Mouse (Mus musculus) CD4-positive, CD25-positive, alpha-beta regulatory T cell, adult 2 months (primary cell): Measurements from ENCODE around the gene Nhs.

Experiments
- DNase-seq: peaks from one replicate; pipeline ENCODE4 v3.0.0-alpha.2; 2012; ENCODE audit warnings: low read depth, low spot score

Nhs gene

GRCm38 (mm10) chrX:162020039-162020566 lies 139.4 kb downstream of the Nhs start:
- no peak for DNase-seq

DNA sequence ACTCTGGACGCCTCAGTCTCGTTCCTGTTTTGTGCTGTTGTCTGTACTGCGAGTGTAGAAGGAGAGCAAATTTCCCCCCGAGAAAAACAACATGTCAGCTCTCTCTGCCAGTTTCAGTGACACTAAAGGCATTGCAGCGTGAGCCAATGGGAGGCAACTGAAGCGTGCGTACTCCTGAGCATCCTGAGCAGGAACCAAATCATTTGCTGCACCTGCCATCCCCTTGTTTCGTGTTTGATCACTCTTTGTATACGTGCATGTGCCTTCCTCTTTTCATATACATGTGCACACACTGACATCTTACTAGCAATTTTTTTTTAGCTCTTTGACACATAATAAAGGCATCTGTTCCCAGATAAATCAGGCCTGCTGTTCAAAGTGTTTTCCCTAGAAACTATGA lies 142.1 kb downstream of the Nhs start:
- no peak for DNase-seq

GRCm38 (mm10) chrX:162012570-162012969 lies 147.0 kb downstream of the Nhs start:
- DNase-seq, result no peak

DNA sequence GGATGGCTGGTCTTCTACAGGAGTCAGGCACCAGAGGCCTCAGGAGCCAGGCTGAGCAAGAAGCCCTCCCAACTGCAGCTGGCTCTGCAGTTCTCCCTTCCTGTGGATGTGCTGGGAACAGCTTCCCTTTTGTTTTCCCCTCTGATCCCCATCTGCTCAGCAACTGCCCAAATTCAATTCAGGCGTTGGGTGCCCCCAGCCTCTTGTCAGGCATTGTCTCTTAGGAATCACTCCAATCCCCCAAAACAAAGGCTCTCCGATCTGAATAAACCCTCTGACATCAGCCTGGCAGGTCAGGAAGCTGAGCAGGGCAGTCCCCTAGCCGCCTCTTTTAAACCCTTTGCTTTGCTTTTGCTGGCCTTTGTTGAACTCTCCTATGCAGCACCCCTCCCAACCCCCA lies 149.7 kb downstream of the Nhs start:
- no peak for DNase-seq

- DNase-seq, result no peak
Measured at GRCm38 (mm10) chrX:162003818-162004217, 155.7 kb downstream of the Nhs start.

DNA sequence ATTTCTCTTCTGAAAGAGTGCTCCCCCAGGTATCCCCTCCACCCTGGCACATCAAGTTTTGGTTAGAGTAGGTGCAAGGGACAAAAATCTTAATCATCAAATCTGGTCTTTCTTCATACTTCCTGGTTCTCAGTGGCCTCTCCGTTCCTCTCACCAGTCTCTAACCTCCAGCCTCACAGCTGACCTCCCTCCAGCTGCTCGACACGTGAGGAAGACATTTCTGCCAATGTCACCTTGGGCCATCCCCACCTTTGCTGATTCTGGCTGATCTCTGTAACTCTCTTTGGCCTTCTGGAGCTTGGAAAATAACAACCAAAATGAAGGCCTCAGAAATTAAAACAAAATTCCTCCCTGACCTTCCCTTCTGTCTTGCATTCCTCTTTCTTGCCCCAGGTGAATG lies 160.7 kb downstream of the Nhs start:
- DNase-seq, result no peak

- no peak for DNase-seq
Measured at GRCm38 (mm10) chrX:161997170-161997795, 162.2 kb downstream of the Nhs start.

GRCm38 (mm10) chrX:161990171-161990570 lies 169.4 kb downstream of the Nhs start:
- DNase-seq, result no peak

- DNase-seq, result no peak
Measured at GRCm38 (mm10) chrX:161984961-161985360, 174.6 kb downstream of the Nhs start.

GRCm38 (mm10) chrX:161981399-161981798 lies 178.1 kb downstream of the Nhs start:
- no peak for DNase-seq

- no peak for DNase-seq
Measured at GRCm38 (mm10) chrX:161979946-161980345, 179.6 kb downstream of the Nhs start.

- DNase-seq, result no peak
Measured at GRCm38 (mm10) chrX:161977236-161977841, 182.2 kb downstream of the Nhs start.

- DNase-seq, result no peak
Measured at GRCm38 (mm10) chrX:161976376-161976775, 183.2 kb downstream of the Nhs start.

DNA sequence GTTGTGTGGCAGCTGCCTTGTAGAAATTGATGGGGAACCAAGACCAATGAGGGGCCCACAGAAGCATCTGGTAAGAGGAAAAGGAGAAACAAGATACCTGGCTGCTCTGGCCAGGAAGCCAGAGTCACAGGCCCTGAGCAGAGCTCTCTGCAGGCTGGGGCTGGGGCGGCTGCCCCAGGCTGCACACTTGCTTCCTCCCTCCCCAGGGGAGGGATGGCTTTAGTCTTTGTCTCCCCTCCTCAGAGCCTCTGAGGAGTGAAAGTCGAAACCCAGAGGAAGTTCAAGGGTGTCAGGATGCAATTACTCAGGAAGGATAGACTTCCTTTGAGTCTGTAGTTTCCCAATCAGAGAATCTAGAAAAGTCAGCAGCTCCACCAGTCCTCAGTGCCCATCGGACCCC lies 186.0 kb downstream of the Nhs start:
- no peak for DNase-seq

DNA sequence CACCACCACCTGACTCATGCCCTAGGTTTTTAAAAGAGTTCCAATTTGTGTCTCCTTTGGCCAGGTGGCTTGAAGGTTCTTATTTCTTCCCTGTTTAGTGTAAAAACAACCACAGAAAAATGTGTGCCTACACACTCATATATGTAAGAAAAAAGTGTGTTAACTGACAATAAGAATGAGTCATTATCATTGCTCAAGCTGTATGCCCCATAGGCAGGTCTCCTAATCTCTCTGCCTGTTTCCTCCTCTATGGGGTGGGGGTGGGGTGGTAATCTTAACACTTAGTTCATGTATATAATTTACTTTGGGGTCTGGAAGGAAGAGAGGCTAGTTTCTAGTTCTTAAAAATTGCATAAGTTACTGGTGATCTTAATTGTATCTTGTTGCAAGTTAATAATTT lies 186.8 kb downstream of the Nhs start:
- no peak for DNase-seq

DNA sequence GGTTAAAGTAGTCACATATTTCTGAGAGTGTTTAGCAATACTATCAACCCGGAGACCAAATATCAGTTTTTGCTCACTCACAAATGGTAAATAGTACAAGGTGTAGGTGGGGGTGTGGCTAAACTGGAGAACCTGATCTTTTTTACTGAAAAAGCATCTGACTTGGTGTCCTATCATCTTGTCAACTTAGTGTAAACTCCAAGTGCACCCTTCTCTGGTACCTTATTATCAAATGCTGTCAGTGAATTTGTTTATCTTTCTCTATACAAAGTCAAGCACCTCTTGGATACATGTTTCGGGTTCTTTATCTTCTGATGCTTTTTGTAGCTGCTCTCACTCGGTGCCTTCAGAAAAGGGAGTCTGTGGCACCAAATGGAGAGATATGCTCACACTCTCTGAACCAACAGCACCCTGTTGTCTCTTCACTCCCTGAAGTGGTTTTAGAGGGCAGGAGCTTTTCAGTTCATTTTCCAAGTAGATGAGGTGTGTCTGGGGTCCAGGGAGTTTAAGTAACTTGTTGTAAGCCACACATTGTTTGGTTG lies 187.5 kb downstream of the Nhs start:
- no peak for DNase-seq

DNA sequence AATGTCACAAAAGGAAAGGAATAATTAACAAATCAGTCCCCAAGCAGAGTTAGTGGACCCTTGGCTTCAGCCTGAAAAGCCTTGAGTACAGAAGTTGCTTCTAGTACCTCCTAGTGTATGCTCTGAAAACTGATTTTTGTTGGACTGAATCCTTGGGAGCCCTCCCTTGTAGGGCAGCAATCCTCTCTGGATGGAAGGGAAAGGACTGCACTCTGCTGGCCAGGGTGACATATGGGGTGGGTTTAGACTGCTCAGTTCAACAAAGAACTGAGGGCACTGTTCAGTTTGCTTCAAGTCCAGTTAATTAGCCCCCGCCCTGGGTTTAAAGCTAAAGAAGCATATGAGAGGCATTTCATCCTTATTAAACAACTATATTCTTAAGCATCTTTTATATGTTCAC lies 188.4 kb downstream of the Nhs start:
- no peak for DNase-seq

DNA sequence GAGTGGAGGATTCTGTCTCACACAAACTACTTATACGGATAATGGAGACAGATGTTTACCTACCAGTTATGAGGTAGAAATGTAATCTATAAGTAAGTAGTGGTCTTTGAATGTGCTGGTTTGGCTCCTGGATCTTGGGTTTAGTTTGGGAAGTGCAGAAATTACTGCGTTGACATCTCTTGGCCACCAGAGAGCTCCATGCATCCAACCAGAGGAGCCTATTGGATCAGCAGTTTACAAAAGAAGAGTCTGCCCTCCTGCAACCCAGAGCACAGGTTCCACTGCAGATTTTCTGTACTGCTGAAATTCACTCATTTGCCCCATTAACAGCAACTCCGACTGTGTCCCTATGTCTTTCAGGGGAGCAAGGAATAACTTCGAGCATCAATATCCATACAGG lies 191.8 kb downstream of the Nhs start:
- no peak for DNase-seq

- no peak for DNase-seq
Measured at GRCm38 (mm10) chrX:161963372-161963771, 196.2 kb downstream of the Nhs start.

DNA sequence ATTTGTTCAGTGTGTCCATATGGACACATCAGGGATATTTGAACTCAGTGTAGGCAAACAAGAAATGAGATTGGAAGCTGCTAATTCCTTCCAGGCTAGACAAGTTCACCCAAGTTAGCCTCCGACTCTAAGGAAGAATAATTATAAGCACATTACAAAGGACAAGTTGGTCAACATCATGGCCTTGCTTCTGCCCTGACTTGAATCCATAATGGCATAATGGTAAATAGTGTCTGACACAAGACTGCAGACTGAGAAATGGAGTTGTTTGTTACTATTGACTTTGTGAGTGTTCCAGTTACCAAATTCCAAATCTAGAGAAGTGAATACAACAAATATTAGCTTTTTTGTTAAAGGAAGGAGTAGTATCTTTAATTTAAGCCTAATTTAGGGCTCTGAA lies 196.7 kb downstream of the Nhs start:
- DNase-seq, result no peak

DNA sequence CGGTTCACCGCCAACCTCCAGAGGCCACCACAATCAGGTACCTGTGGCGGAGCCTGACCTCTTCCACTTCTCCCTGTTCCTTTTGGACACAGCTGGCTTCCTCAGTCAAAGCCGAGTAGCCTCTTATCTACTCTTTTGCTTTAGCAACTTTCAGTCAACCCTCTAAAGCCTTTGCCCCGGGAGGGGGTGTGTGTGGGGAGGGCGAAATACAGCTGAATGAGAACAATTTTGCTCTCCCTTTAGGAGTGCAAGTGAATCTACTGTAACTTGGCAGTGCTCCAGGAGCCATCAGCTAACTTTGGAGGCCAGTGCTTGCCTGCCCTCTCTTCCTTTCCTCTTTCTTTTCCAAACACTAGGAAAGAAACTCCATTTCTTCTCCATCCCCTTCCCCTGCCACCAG lies 197.8 kb downstream of the Nhs start:
- DNase-seq, result no peak

DNA sequence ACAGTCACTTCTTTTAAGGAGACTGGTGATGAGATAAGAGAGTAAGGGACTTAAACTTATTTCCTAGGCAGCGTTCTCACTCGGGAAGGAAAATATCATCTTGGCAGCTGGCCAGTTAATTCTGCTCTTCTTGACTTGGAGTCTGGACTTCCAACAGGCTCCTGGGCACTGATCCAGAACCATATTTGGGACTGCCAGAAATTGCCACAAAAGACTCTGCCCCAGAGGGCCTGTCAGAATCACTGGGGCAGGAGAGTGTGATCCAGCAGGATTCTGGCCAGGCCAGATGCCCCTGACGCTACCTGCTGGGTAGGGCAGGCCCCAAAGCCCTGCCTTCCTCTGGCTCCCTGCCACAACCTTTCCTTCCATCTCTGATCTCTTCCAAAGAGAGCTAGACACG lies 198.4 kb downstream of the Nhs start:
- no peak for DNase-seq

- no peak for DNase-seq
Measured at GRCm38 (mm10) chrX:161952356-161952755, 207.2 kb downstream of the Nhs start.
